In the genomic region with DNA sequence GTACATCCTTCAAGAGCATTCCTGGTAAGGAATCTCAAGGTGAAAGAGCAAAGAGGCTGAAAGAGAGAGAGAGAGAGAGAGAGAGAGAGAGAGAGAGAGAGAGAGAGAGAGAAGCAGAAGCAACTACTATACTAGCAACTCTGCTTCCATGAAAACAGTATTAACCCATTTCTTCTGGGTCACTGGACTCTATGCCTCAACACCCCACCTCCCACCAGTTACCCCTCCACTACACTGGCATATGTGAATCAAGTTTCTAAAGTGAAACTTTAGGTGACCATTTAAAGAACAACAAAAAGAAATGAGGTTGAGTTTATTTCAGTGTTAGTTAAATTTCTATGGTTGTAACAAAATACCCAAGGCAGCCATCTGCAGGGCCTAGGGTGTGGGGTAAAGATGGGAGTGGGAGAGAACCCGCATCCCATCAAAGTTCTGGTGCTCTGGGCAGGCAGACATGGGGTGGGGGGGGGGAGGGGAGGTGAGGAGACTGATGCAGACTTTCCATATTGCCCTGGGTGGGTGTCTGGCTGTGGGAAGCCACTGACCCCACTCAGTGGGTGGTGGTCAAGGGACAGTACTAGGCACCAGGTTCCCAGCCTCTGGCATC, we compare ENCODE assay signal across 21 mouse cellular contexts. TPM values are rescaled to one million over a fixed set of nuclear protein-coding genes. Genes with fewer than 3 reads are reported as not detected.
"Had no signal": no experiment of that assay in that cellular context is flagged by ENCODE, and none has a peak within 500 bp of the region (broad histone marks: within the 10 kb centered on the region; RNA-seq: fewer than 3 reads in every experiment).

No protein-coding gene starts in this region.

- DNase-seq: lung, adult 18-20 months; lung, embryonic 14.5 days; lung, postnatal 10 days; lung, postnatal 4 days; midbrain, embryonic 14.5 days; right cerebral cortex, adult 18-20 months; right cerebral cortex, postnatal 25 days; right cerebral cortex, postnatal 4 days; spleen, adult 18-20 months; thymus, adult 18-20 months; thymus, postnatal 14 days; thymus, postnatal 36 days had no signal

- H3K9me3 ChIP-seq: midbrain, embryonic 10.5 days; neural tube, embryonic 13.5 days; neural tube, embryonic 15.5 days had no signal

- H3K36me3 ChIP-seq: midbrain, embryonic 10.5 days; neural tube, embryonic 13.5 days; neural tube, embryonic 15.5 days had no signal

- H3K4me3 ChIP-seq: midbrain, embryonic 10.5 days; myocyte; neural tube, embryonic 13.5 days; neural tube, embryonic 15.5 days had no signal

- H3K27ac ChIP-seq: midbrain, embryonic 10.5 days; neural tube, embryonic 13.5 days; neural tube, embryonic 15.5 days had no signal

- H3K4me2 ChIP-seq: lung, embryonic 14.5 days; neural tube, embryonic 13.5 days; neural tube, embryonic 15.5 days had no signal

- ATAC-seq: midbrain, embryonic 16.5 days had no signal

- H3K9ac ChIP-seq: lung, embryonic 14.5 days; neural tube, embryonic 13.5 days; neural tube, embryonic 15.5 days had no signal

- H3K27me3 ChIP-seq: neural tube, embryonic 13.5 days; neural tube, embryonic 15.5 days had no signal

RNA-seq across cellular contexts. Expression of gene Ifit1bl1, which starts 35.5 kb away (rescaled TPM):
- total RNA-seq: megakaryocyte-erythroid progenitor cell, adult 5-6 weeks had no signal
- polyA plus RNA-seq: midbrain, embryonic 10.5 days; stomach, embryonic 14.5 days had no signal

RNA-seq across cellular contexts. Expression of gene Ifit3b, which starts 41.5 kb away (rescaled TPM):
- total RNA-seq: megakaryocyte-erythroid progenitor cell, adult 5-6 weeks had no signal
- polyA plus RNA-seq: lung, embryonic 14.5 days; lung, embryonic 16.5 days; midbrain, embryonic 10.5 days; neural tube, embryonic 11.5 days; stomach, embryonic 14.5 days had no signal
